Mouse (Mus musculus) retina, postnatal 7 days (tissue): ENCODE results near the gene Mrpl14.

Experiments used
- DNase-seq: peaks from one replicate; pipeline ENCODE4 v3.0.0-alpha.2; 2012; ENCODE audit warnings: low read depth, low spot score

Mrpl14 gene

GRCm38 (mm10) chr17:45723732-45724573, 37.8 kb downstream of the Mrpl14 start:
- peak; percentile 79 for DNase-seq

- DNase-seq, result no peak
Observed at GRCm38 (mm10) chr17:45724574-45724921, 38.4 kb downstream of the Mrpl14 start.

- DNase-seq, result no peak
Observed at GRCm38 (mm10) chr17:45726249-45726648, 40.1 kb downstream of the Mrpl14 start.

GRCm38 (mm10) chr17:45727481-45727880, 41.4 kb downstream of the Mrpl14 start:
- no peak for DNase-seq

- DNase-seq, result no peak
Observed at GRCm38 (mm10) chr17:45727983-45728723, 42.0 kb downstream of the Mrpl14 start.

- no peak for DNase-seq
Observed at GRCm38 (mm10) chr17:45729387-45729786, 43.3 kb downstream of the Mrpl14 start.

GRCm38 (mm10) chr17:45730696-45731095, 44.6 kb downstream of the Mrpl14 start:
- DNase-seq, result no peak

GRCm38 (mm10) chr17:45731172-45731864, 45.2 kb downstream of the Mrpl14 start:
- peak; percentile 84 for DNase-seq

- no peak for DNase-seq
Observed at GRCm38 (mm10) chr17:45733038-45733734, 47.1 kb downstream of the Mrpl14 start.

- no peak for DNase-seq
Observed at GRCm38 (mm10) chr17:45733735-45734301, 47.7 kb downstream of the Mrpl14 start, which contains the start of gene 1600014C23Rik. Gene 1600014C23Rik (minus strand): TSS chr17:45733844.

- DNase-seq, result no peak
Observed at GRCm38 (mm10) chr17:45734333-45734732, 48.2 kb downstream of the Mrpl14 start.

GRCm38 (mm10) chr17:45734881-45735280, 48.8 kb downstream of the Mrpl14 start:
- DNase-seq, result no peak

- DNase-seq, result no peak
Observed at GRCm38 (mm10) chr17:45735382-45736310, 49.5 kb downstream of the Mrpl14 start.

- peak; percentile 83 for DNase-seq
Observed at GRCm38 (mm10) chr17:45736311-45737077, 50.4 kb downstream of the Mrpl14 start.

GRCm38 (mm10) chr17:45737078-45737601, 51.0 kb downstream of the Mrpl14 start:
- no peak for DNase-seq

GRCm38 (mm10) chr17:45742371-45743147, 56.4 kb downstream of the Mrpl14 start:
- DNase-seq, result no peak

GRCm38 (mm10) chr17:45745629-45746028, 59.5 kb downstream of the Mrpl14 start:
- no peak for DNase-seq

GRCm38 (mm10) chr17:45746755-45747154, 60.6 kb downstream of the Mrpl14 start:
- no peak for DNase-seq
